Mouse (Mus musculus): ENCODE measurements around the gene 1700024P04Rik.
"Not testable (repeated sequence)": the region's sequence is repeated elsewhere in the genome, so short reads cannot be mapped to it uniquely, and the experiment has no call there.

Gene 1700024P04Rik

GRCm38 (mm10) chr13:98984465-98984864 is at the start of gene 1700024P04Rik:
1700024P04Rik (minus strand) TSS chr13:98984565.
- DNase-seq (ENCODE audit: low spot score), result no peak

DNA sequence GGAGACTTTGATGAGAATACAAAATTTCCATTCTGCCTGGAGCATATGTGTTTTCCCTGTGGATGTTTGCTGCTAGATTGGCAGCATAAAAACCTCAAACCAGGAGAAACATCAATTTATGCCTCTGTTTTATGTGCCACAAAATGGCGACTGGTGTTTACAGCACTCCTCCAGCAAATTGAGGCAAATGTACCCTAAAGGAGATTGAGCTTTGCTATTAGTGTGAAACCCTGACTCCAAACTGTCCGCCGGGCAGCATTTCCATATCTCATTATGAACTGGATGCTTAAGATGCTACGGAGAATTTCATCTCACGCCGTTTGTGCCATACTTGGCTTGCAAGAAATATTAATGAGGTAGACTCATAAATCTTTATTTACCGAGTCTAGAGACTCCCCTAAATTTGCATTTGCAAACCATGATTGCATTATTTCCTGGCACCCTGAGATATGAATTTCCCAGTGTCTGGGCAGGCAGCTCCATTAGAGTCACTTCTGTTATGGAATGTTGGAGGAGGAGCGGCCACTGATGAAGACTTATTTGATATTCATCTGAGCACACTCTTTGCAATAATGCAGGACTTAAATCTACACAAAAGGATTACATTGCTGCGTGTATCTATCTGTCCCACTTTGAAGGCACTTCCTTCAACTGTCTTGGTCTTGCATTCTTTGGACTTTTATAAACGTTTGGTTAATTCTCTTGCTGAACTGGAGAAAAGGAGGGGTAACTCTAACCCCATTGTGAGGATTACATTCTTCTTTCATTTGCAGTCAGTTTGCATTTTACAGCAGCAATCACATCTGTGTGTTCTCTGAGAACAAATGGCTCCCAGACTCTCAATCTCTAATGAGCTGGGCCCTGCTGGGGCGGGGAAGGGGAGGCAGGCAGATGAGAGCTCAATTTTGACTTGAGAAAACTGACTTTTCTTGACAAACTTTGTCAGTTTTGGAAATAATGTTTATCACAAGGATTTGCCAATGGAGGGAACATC is 47.2 kb upstream of the 1700024P04Rik start:
- no peak for DNase-seq (ENCODE audit: low spot score)

DNA sequence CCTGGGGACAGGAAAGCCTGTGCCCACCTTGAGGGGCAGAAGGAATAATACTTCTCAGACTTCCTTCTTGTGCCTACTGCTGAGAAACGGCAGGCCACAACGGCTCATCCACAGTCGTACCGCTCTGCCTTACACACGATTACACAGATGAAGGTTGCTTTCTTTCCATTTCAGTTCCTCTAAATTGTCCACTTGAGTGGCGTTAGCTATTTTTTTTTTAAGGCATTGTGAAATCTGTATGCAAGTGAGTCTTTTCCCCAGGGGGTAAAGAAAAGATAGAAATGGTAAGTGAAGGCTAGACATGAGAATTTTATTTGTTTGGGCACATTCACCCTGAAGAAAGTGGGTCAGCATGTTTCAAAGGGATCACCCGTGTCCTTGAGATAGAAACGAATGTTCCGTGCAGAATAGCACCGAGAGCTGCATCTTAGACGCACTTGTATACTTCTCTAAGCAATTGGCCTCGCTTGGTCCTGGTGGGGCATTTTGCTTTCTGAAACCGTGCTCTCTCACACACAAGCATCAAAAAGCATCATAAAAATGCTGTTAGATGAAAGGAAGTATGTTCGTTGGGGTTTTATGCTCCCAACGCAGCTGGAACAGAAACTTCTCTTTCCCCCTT is 46.3 kb upstream of the 1700024P04Rik start:
- no peak for DNase-seq (ENCODE audit: low spot score)

GRCm38 (mm10) chr13:99025268-99025667 is 40.9 kb upstream of the 1700024P04Rik start:
- DNase-seq (ENCODE audit: low spot score), result no peak

DNA sequence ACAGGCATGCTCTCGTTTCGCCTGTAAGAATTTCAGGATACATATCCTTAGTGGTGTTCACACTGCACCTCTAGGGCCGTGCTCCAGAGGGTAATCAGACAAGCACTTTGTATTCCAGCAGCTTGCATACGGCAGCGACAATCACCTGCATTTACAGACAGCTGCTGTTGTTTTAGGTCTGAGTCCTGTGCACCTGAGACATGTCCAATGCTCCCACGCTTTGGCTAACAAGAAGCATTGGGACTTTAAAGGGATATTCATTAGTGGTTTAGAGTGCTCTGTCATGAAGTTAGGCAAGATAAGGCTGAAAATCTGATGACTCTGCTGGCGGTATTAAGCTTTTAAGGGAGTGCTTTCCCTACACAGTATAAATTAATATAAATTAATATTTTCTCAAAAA is 37.7 kb upstream of the 1700024P04Rik start:
- no peak for DNase-seq (ENCODE audit: low spot score)

GRCm38 (mm10) chr13:99021181-99021580 is 36.8 kb upstream of the 1700024P04Rik start:
- DNase-seq (ENCODE audit: low spot score), result no peak

DNA sequence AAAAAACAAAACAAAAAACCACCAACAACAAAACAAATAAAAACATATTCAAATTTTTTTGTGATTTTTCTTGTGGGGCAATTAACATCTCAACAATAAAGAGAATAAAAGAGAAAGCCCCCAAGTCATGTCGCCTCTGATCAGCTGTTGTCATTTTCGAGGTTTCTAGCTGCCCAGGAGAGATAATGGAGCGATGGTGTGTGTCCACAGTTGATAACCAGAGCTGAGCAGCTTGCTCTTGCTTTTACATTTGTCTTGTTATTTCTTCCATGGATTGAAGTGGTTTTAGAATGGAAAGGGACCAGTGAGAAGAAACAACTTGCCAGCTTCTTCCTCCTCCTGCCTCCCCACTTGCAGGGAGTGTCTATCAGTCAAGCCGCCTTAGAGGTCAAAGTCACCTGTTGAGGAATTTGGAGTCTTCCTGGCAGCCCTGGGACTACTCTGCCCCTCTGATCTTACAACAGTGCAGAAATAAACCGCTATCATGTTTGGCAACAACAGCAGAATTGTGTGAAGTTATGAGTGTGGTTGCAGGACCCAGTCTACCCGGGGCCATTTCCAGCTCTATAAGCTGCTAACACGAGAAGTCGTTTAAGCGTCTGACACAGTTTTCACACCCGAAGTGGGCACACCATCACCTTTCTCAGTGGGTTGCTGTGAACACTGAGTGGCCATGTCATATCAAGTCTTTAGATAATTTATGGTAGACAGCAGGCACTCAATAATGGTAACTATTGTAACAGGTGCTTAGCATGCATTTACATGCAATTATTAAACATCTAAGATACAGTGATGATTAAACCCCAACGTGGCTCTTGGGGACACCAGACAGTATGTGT is 35.7 kb upstream of the 1700024P04Rik start:
- no peak for DNase-seq (ENCODE audit: low spot score)

- peak; percentile 65 for DNase-seq (ENCODE audit: low spot score)
Observed at GRCm38 (mm10) chr13:99018526-99019201, 34.3 kb upstream of the 1700024P04Rik start.

- no peak for DNase-seq (ENCODE audit: low spot score)
Observed at GRCm38 (mm10) chr13:99016696-99017095, 32.3 kb upstream of the 1700024P04Rik start.

DNA sequence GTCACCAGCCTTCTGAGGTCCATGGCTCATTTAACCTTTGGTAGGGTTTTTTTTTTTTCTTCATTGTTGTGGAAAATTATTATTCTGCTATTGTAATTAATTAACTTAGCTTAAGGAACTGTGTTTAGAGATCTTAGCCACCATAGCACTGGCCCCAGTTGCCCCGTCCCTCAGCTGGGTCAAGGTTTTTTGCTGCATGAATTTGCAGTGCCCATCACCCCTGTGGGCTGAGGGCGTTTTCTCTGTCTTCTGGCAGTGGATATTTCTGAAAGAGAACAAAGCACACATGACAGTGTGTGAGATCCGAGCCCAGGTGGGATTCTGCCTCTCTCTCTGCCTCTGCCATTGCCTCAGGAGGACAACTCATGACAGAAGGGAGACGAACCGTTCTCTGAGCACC is 28.5 kb upstream of the 1700024P04Rik start:
- DNase-seq (ENCODE audit: low spot score), result no peak

- DNase-seq (ENCODE audit: low spot score), result no peak
Observed at GRCm38 (mm10) chr13:99008013-99008412, 23.6 kb upstream of the 1700024P04Rik start.

DNA sequence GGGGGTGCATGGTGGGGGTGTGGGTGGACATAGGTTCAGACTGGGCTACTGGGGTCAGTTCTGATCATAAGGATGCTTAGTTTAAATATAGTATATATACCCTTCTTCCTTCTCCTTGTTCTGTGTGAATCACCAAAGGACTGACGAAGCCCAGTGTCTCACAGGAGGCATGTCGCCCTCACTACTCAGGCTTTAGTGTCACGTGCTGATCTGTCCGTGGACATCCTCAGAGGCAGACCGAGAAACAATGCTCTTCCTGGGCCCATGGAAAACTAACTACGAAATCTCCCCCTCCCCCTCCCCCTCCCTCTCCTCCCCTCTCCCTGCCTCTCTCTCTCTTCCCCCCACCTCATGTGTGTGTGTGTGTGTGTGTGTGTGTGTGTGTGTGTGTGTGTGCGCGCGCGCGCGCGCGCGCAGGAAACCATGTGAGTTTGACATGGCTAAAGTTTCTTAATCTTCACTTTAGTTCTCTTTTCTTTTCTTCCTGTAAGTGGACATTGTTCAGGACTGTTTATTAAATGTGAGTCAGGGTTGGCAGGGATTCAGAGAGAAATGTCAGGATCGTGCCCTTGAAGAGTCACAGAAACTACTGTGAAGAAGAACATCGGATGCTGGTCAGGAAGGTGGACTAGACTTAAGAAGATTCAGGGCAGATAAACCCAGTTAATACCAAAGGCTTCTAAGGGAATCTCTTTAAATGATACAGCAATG is 22.2 kb upstream of the 1700024P04Rik start:
- DNase-seq (ENCODE audit: low spot score), result no peak

DNA sequence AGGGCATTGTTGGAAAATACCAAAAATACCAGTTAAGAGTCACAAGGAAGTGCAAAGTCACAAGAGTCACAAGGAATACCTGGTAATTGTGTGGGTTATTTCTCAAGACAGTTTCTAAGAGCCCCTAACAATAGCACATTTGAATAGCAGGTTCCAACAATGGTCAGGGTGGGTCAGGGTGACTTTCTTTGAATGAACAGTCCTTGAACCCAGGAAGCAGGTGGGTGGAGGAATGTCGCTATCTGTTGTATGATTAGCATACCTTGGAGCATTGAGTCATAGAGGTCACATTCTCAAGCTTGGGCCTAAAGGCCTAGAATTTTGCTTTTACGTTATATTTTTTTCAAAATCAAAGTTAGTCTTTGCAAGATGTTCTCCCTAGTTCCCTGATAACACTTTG is 17.3 kb upstream of the 1700024P04Rik start:
- not testable (repeated sequence) for DNase-seq (ENCODE audit: low spot score)

DNA sequence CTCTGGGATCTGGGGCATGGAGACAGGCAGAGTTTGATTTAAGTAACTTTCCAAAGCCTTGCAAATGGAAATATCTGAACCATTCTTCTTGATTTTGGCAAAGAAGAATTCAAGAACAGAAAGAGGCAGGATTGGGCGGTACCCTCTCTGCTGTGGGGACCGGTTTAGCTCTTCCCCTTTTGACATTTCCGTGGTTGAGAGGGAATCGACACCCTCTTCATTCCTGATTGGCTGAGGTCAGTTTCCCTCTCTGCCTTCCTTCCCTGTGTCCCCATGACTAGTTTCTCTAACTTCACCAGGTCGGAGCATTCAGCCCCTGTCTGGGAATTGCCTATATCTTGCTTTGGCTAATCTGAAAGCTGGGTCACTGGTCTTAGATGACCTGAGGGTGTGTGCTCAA is 12.7 kb upstream of the 1700024P04Rik start:
- no peak for DNase-seq (ENCODE audit: low spot score)

DNA sequence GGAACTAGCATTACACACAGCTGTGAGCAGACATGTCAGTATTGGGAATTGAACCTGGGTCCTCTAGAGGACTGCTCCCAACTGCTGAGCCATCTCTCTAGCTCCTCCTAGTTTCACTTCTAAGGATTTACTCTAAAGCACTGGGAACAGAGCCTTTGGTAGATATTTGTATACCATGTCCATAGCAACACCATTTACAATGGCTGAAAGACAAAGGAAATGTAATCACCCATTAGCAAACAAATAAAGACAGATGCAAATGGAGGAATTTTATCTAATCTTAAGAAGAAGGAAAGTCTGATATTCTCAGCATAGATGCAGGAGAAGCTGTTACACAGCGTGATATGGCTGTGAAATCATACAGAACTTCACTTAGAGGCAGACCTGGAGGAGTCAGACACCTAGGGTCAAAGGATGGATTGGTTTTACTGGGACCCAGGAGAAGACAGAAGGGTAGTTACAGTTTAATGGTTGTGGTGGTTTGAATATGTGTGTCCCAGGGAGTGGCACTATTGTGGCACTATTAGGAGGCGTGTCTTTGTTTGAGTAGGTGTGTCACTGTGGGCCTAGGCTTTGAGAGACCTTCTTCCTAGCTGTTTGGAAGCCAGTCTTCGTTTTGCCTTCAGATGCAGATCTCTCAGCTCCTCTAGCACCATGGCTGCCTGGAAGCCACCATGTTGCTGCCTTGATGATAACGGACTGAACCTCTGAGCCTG is 7.1 kb downstream of the 1700024P04Rik start:
- no peak for DNase-seq (ENCODE audit: low spot score)

DNA sequence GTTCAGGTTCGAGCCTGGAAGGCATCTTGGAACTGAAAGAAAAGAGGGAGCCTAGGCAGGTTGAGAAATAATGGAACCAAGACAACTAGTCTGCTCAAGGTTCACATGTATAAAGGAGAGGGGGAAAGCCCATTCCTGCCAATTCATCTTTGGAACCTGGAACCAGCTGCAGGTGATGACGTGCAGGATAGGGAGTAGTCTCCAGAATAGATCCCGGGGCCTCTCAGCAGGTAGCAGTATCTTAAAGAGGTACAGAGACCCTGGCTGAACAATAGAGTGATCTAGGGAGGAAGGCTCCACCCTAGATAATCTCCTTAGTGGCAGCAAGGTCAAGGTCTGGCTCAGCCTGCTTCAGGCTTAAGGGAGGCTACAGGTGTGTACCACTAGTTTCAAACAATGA is 8.3 kb downstream of the 1700024P04Rik start:
- DNase-seq (ENCODE audit: low spot score), result not testable (repeated sequence)

- no peak for DNase-seq (ENCODE audit: low spot score)
Observed at GRCm38 (mm10) chr13:98972090-98972489, 12.3 kb downstream of the 1700024P04Rik start.

DNA sequence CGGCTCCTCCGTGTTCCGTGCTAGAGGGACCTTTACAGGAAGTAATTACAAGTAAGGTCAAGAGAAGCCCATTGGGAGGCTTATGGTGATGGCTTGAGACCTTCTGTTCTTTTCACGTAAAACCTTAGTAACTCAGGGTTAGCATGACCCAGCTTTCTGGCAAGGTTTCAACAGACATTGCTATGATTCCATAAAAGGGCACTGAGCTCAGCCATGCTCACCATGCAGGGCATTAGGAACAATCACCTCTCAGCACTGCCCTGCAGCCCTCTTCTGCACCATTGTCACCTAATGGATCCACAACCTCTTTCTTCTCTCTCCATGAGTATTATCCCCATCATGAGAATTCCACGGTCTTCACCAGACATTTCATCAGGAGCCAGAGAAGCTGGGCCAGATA is 12.7 kb downstream of the 1700024P04Rik start:
- DNase-seq (ENCODE audit: low spot score), result no peak

- no peak for DNase-seq (ENCODE audit: low spot score)
Observed at GRCm38 (mm10) chr13:98968517-98968916, 15.8 kb downstream of the 1700024P04Rik start.

- no peak for DNase-seq (ENCODE audit: low spot score)
Observed at GRCm38 (mm10) chr13:98967942-98968341, 16.4 kb downstream of the 1700024P04Rik start.

Measured in ovary, postnatal 36 days (tissue).